Mouse (Mus musculus) heart, postnatal 4 days (tissue): Measurements from ENCODE around the gene Rplp2. TPM values are rescaled to one million over a fixed set of nuclear protein-coding genes. Genes with fewer than 3 reads are reported as not detected.

ENCODE experiments used
- DNase-seq: peaks from one replicate; pipeline ENCODE4 v3.0.0; 2021
- total RNA-seq, 2 experiments: library from RNA; stranded (reverse); gene quantifications; 2 replicates each; pipeline ENCODE4 v1.2.3; 2021

The Rplp2 gene
- total RNA-seq, 2 experiments from 2014 or later, result 1,146 to 1,184 TPM

DNA sequence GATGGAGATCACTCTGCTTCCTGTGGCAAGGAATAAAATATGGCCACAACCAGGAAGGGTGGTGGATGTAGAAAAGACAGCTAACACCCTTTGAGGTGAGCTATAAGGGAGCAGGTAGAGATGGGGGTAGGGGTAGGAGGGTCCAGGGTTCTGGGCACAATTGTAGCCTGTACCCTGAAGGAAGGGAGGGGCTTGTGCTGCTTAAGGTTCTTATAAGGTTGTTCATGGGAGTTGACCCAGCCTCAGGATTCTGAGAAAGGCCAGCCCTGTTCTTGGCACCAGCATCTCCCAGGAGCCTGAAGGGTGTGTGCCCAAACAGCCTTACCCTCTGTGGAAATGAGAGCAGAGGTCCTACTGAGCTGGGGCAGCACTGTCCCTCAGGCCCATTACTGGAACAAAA, 4.8 kb downstream of the Rplp2 start:
- DNase-seq, result peak; percentile 9

DNA sequence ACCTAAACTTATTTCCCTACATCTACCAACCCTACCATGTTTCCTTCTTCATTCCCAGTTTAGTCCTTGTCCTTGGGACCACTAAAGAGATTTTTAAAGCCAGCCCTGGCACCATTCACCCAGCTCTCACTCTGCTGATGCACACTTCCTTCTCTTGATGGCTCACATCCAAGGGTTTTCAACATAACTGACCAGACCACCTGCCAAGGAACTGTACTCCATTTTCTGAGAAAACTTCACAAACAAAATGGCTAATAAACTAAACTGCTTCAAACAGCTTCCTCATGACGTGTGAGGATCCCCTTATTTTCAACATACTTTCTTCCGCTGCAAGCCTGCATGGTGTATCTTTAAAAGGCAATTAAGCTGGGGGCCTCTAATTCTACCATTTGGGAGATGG, 6.5 kb downstream of the Rplp2 start:
- DNase-seq, result no peak

DNA sequence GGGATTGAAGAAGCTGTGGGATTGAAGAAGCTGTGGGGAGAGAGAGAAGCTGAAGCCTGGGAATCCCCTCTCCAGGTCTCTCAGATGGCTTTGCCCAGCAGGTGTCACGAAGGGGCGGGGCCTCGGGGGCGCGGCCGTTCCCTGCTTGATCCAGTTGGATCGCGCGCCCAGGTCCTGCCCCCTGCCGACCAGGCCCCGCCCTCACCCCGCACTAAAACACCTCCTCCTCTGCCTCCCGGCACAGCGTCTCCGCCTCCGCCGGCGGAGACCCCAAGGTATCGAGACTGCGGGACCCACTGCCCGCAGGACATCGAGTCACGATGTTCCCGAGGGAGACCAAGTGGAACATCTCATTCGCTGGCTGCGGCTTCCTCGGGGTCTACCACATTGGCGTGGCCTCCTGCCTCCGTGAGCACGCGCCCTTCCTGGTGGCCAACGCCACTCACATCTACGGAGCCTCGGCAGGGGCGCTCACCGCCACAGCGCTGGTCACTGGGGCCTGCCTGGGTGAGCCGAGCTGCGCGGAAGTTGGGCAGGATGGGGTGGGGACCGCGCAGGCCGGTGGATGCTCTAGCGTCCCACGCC, 7.9 kb downstream of the Rplp2 start, which contains the start of gene Pnpla2:
Pnpla2 (plus strand) TSS at position 232 of the 585 bp plus-strand sequence.
- DNase-seq, result peak; percentile 97

DNA sequence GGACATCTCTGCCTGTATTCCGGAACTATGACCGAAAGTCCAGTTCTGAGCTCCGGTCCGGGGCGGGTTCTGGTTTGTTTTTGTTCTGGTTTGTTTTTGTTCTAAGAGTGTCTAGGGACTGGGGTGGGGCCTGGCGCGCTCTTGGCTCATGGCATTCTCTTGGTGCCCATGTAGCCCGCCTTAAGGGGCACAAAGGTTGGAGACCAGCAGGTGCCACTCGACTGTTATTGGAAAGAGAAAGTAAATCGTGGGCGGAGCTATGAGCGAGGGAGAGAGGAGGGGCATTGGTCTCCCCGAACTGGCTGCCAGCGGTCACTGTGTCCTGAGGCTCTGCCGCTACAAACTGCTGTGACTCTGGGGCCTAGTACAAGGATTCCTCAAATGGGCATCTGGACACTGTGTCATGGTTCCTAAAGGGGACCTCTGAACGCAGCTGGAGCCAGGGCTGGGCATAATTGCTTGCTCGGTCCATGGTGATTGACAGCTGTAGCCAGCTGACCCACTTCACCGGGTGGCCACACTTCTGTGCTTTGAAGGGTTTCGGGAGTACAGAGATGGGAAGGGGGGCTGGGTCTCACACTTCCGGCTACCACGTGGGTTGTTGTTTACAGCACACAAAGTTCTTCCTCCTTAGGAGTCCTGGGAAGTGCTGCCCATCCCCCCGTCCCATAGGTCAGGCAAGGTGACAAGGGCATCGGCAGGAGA, 8.6 kb downstream of the Rplp2 start:
- DNase-seq, result peak; percentile 77

DNA sequence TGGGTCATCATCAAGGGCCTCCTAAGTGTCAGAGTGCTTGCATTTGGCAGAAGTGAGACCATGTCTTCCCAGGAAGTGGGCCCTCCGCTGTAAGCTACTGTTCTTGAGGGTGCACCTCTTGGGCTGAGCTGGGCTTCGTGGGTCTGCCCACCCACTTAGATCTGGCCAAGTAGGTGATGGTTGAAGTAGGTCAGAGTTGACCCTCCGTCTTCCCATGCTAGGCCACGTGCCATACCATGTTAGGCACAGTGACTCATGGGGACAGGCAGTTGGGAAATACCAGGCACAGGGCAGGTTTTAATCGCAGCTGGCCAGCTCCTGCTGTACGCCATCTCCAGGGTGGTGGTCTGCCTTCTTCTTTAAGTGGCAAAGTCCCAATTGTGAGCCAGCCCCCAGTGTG, 9.6 kb downstream of the Rplp2 start:
- DNase-seq, result no peak

DNA sequence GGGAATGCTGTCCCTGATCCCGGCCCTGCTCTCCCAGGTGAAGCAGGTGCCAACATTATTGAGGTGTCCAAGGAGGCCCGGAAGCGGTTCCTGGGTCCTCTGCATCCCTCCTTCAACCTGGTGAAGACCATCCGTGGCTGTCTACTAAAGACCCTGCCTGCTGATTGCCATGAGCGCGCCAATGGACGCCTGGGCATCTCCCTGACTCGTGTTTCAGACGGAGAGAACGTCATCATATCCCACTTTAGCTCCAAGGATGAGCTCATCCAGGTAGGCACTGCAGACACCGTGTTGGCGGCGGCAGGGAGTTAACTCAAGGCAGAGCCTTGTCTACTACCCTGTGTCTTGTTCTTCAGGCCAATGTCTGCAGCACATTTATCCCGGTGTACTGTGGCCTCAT, 10.1 kb downstream of the Rplp2 start:
- DNase-seq, result no peak

DNA sequence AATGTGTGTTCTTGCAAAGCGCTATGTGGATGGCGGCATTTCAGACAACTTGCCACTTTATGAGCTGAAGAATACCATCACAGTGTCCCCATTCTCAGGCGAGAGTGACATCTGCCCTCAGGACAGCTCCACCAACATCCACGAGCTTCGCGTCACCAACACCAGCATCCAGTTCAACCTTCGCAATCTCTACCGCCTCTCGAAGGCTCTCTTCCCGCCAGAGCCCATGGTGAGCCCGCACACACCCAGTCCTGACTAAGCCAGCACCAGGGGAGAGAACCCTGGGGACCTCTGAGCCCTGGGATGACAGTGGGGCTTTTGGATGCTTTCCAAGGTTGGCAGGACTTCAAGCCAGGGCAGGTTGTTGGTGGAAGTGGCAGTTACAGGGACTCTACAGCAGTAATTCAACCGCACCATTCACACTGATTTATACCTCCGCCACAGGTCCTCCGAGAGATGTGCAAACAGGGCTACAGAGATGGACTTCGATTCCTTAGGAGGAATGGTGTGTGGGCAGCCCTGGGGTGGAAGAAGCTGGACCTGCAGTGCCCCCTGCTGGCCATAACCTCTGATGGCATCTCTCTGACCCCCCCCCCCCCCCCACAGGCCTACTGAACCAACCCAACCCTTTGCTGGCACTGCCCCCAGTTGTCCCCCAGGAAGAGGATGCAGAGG, 11.0 kb downstream of the Rplp2 start:
- peak; percentile 73 for DNase-seq

DNA sequence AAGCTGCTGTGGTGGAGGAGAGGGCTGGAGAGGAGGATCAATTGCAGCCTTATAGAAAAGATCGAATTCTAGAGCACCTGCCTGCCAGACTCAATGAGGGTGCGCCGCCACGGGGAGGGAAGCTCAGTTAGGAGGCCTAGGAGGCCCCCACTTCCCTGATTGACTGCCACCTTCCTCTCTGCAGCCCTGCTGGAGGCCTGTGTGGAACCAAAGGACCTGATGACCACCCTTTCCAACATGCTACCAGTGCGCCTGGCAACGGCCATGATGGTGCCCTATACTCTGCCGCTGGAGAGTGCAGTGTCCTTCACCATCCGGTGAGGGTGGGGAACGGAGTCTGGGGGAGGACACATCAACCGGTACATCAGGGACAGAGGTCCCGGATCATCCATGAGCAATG, 11.5 kb downstream of the Rplp2 start:
- peak; percentile 14 for DNase-seq

DNA sequence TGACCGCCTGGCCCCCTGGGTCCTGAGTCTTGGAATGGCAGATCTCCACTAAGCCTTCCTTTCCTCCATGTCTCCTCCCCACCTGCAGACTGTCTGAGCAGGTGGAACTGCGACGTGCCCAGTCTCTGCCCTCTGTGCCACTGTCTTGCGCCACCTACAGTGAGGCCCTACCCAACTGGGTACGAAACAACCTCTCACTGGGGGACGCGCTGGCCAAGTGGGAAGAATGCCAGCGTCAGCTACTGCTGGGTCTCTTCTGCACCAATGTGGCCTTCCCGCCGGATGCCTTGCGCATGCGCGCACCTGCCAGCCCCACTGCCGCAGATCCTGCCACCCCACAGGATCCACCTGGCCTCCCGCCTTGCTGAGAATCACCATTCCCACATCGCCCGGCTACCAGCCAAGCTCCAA, 12.1 kb downstream of the Rplp2 start:
- DNase-seq, result peak; percentile 20

DNA sequence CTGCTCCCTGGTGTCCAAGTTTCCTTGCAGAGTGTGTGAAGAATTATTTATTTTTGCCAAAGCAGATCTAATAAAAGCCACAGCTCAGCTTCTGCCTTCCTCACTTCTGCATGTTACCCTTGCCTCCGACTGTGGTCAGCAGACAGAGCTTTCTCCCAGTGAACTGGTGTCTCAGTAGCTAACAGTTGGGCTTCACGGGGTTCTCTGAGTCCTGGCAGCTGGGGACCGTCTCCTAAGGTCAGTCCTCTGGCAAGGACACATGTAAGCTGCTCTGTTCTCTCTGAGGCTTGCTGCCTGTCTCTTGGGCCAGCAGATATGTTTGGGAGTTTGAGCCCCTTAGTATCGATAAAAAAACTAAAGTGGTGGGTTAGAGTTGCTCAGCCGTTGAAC, 12.8 kb downstream of the Rplp2 start:
- no peak for DNase-seq

DNA sequence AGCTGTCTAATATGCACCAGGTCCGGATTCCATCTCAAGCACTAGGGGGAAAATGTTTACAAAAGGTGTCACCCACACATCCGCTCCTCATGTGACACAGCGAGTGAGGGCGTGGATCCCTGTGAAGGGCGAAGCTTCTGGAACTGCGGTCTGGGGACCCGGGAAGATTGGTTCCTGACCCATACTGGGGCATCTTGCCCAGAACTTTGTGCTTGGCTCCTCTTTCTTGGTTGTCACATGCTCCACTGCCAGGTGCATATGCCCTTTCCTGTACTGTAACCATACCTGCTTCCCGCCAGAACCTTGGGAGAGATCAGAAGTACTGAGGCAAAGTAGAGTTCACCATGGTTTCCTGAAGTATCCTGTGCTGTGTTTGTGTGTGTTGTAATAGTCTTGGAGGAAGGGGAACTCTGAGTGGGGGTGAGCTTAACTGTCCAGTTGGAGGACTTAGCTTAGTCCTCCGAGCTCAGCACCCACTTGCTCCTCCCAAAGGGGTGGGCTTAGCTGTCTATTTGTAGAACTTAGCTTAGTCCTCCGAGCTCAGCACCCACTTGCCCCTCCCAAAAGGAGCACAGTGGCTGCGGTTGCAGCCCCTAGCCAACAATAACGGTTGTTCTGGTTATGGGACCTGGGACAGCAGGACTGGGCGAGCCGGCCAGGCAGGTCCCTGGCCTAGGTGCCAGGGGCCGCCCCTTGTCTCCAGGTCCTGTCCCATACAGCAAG, 13.4 kb downstream of the Rplp2 start, which contains the start of gene Cracr2b:
Cracr2b (plus strand) TSS at position 704 of the 723 bp plus-strand sequence.
- no peak for DNase-seq

DNA sequence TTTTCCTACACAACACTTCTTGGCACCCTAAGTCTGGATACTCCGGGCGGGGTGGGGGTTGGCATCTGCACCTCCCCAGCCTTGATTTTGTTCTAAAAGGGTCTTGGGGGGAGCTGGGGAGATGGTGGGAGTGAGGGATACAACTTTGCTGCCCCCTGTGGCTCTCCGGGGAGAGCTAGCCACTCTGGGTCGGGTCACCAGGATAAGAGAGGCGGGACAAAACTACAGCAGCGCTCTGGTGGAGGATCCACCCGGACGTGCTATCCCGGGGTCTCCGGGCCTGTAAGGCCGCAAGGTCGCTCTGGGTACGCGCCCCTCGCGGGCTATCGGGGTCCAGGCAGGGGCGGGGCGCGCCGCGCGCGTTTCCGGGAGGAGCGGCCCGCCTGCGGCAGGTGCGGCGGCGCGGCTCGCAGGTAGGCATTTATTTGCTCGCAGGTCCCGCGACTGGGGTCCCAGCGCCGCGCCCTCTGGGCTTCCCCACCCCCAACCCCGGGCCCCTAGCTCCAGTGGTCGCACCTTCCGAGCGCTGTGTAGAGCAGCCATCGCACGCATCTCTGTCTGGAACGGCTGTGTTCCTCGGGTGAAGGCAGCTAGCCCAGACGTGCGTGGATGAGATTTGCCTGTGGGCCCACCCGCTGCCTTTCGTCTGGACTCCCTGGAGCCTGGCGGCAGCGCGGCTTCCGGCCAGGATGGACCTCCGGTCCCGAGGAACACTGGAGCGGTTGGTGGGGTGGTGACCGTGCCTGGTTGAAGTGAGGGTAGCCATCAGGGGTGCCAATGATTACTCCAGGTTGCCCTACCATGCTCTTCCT, 14.6 kb downstream of the Rplp2 start:
- peak; percentile 55 for DNase-seq

DNA sequence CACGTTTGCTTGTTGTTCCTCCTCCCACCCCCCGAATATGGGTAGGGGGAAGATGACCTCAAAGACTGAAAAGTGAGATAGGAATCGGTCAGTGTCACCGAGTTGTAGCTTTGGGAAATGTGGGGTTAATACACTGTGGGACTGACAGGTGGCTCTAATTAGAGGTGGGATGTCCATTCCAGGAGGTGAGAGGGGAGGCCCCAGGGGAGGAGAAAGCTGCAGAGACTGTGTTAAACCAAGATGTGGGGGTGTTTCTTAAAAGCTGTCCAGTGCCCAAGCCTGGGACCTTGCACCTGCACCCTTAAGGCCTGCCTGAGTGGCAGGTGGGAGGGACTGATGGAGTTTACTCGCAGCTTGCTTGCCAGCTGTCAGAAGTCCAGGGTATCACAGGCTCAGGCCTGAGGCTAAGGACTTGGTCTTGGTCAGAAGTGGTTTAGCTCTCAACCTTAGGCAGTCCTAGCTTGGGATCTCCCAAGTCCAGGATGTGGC, 15.2 kb downstream of the Rplp2 start:
- no peak for DNase-seq

DNA sequence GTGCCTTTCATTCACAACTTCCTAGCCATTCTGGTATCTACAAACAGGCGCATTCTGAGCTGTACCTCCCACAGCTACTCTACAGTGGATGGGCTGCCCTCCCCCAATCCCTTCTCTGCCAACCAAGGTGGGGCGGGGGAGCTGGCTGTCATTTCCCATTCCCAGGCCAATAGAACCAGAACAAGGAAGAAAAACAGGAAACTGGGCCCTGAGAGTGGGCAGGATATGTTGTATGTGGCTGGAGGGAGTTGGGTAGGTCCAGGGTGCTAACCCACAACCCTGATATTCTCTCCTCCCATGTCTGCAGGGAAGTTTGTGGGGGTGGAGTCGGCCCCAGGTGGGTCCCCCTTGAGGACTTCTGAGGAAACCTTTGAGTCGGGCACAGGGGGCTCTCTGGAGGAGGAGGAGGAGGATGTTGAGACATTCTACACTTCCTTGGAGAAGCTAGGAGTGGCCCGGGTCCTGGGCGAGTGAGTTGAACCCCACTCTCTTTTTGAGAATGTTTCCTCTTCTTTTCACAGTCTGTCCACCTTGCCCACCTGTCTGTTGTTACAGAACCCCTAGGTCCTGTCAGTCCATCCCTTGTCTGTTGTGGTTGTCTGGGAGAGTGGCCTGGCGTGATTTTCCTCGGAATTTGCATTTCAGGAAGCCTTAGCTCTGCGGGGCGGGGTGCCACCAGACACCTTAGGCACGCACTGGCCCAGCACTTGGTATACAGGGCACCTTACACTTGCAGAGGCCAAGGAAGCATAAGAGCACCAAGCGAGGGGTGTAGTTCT, 16.8 kb downstream of the Rplp2 start:
- DNase-seq, result peak; percentile 73

DNA sequence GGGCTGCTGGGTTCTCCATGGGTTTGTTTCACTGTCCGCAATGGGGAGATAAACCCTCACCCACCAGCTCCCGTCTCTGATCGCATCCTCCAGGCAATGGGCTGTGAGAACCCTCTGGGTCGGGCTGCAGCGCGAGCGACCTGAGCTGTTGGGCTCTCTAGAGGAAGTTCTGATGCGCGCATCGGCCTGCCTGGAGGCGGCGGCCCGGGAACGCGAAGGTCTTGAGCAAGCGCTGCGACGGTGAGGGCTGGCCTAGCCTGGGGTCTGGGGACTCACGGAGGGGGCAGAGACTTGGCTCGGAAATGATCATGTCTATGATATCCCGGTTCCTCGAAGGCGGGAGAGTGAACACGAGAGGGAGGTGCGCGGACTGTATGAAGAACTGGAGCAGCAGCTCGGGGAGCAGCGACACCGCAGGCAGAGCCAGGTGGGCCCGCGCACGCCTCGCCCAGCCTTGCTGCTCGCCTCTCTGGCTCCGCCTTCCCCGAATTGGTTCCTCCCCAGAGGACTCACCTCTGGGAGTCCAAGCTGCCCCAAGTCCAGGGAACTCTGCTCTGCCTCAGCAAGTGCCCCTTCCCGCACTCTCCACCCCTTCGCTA, 17.5 kb downstream of the Rplp2 start:
- no peak for DNase-seq

DNA sequence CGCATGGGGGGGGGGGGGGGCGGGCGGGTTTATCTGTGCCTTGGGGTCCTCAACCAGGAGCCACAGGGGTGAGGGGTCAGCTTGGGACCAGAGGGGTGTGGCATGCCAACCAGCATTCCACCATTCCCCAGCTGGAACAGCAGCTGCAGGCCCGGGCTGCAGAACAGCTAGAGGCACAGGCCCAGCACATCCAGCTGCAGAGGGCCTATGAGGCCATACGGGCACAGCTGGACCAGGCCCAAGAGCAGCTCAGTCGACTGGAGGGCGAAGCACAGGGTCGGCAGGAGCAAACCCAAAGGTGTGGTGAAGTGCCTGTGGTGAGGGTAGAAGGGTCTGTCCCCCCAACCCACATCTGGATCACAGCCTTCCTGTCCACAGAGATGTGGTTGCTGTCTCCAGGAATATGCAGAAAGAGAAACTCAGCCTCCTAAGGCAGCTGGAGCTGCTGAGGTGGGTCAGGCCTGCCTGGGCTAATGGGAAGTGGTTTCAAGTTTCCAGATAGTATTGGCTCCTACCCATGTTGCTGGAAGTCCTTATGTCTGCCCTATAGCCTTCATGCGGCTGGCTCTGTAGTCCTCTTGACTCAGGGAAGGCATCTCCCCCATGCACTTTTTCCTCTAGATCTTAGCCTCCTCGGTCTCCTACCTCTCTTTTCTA, 18.3 kb downstream of the Rplp2 start:
- DNase-seq, result no peak

DNA sequence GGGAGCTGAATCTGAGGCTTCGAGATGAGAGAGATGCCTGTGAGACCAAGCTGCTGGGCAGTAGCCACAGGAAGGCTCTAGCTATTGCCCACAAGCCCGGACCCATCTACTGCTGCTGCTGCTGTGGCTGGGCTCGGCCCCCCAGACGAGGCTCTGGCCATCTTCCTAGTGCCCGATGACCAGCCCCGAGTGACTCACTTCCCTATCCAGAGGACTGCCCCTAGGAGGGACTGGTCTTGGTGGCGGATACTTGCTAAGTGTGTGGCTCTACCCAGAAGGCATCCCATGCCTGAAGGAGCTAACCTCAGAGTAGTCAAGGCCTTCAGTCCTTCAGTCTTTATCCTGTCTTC, 18.9 kb downstream of the Rplp2 start:
- DNase-seq, result no peak

DNA sequence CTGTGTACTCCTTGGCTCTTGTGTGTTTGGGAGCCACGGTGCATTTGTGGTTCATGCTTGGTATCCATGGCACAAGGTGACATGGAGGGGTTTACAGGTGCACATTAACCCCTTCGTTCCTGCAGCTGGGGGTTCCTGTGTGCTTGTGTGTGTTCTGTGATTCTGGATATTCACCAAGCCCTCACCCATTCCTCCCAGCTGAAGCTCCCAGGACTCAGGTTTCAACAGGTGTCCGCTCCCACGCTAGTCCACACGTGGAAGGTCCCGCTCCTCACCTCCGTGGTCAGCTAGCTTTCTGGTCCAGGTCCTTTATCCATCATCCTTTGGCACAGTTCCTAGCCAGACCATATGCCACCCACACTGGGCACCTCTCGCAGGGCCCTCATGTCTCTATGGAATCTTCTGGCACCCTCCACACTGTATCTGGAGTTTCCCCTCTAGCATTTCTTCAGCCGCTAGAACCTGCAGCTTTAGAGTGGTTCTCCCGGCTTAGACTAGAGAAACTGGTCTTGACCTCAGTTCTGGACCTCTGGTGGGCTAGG, 19.5 kb downstream of the Rplp2 start:
- no peak for DNase-seq

DNA sequence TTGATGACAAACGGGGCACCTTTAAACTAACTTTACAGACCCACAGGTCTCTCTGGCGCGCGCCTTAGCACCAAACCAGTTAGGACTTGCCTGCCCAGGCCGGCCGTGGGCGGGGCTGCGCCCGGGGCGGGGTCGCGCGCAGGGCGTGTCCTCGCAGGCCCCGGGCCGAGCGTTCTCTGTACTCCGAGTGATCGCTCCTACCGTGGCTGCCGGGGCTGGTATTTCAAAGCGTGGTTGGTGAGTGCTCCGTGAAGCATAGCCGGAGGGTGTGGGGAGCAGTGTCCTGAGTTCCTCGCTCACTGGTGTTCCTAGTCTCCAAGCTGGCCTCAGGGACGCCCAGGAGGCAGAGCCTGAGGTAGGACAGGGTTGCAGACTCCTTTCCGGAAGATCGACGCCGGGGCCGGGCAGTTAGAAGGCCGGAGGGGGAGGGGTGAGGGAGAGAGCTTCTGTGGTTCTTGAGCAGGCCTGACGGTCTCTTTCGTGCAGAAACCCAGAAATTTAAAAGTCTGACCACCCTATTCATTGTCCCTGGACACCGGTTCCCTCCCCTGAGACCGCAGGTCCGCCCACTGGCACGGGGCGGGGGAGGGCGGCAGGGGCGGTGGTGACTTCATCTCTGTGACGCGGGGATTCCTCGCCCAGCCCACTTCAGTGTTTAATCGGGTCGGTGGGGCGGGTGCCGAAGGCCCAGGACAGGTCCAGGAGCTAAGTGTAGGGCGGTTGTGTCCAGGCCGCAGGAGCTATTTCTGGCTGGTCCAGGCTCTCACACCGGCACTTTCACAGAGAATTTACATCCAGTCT, 20.3 kb downstream of the Rplp2 start, which contains the start of gene Cd151:
Cd151 (plus strand) TSS at position 163 of the 801 bp plus-strand sequence.
- DNase-seq, result peak; percentile 93
